Mouse (Mus musculus) midbrain, embryonic 15.5 days (tissue): ENCODE data around the gene Sinhcaf. TPM values are rescaled to one million over a fixed set of nuclear protein-coding genes. Genes with fewer than 3 reads are reported as not detected.

Experiments
- ATAC-seq: fragments of 200-750 bp; cut with Nextera tagmentation; replicated peaks from 2 replicates; pipeline ENCODE4 v1.8.0; 2017; ENCODE audit warnings: moderate TSS enrichment
- H3K27ac ChIP-seq: fragments of 300-500 bp; sonication (generic); 2 replicates; pipeline ENCODE4 v1.5.1; 2015; ENCODE audit warnings: mild to moderate bottlenecking, inconsistent platforms
- H3K27me3 ChIP-seq: fragments of 300-500 bp; sonication (generic); replicated peaks from 2 replicates; pipeline ENCODE4 v1.6.1; 2015; ENCODE audit warnings: inconsistent platforms
- H3K36me3 ChIP-seq: fragments of 300-500 bp; sonication (generic); replicated peaks from 2 replicates; pipeline ENCODE4 v1.6.1; 2015; ENCODE audit warnings: inconsistent platforms
- H3K4me1 ChIP-seq: fragments of 300-500 bp; sonication (generic); 2 replicates; pipeline ENCODE4 v1.6.1; 2015; ENCODE audit warnings: inconsistent platforms
- H3K4me2 ChIP-seq: fragments of 300-500 bp; sonication (generic); 2 replicates; pipeline ENCODE4 v1.6.1; 2015; ENCODE audit warnings: inconsistent platforms, mild to moderate bottlenecking, moderate library complexity
- H3K4me3 ChIP-seq: fragments of 300-500 bp; sonication (generic); 2 replicates; pipeline ENCODE4 v1.5.1; 2015; ENCODE audit warnings: mild to moderate bottlenecking, inconsistent platforms
- H3K9ac ChIP-seq: fragments of 300-500 bp; sonication (generic); 2 replicates; pipeline ENCODE4 v1.6.1; 2015; ENCODE audit warnings: mild to moderate bottlenecking, inconsistent platforms
- H3K9me3 ChIP-seq: fragments of 300-500 bp; sonication (generic); 2 replicates; pipeline ENCODE4 v1.6.1; 2016; ENCODE audit warnings: inconsistent platforms
- WGBS: fragments of 180-500 bp; shearing (Covaris S2); methylation state at CpG from one replicate; pipeline ENCODE4 v1.1.7; 2015; ENCODE audit warnings: mixed read lengths; 5-methylcytosine and 5-hydroxymethylcytosine counted together
- polyA plus RNA-seq: library from polyadenylated mRNA; unstranded; fragments of >200 nt; fragmentation: Nextera tagmentation; extraction: Ambion mirVana; gene quantifications from 2 replicates; pipeline ENCODE4 v1.2.1, GENCODE M21; 2015

Sinhcaf gene
- polyA plus RNA-seq, 1 experiment from 2014 or later: 52.1 TPM

DNA sequence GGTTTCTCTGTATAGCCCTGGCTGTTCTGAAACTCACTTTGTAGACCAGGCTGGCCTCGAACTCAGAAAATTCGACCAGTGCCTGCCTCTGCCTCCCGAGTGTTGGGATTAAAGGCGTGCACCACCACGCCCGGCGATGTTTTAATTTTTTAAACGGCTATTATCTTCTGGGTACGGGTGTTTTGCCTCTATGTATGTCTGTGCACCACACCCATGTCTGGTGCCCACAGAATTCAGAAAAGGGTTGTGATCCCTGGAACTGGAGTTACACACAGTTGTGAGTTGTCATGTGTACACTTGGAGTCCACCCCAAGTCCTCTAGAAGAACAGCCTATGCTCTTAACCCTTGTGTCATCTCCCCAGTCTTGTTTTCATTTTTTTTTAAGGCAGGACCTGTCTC lies 39.3 kb downstream of the Sinhcaf start:
- Histone ChIP-seq H3K9ac (no peak overlapping the region), H3K4me3 (no peak overlapping the region), H3K4me1 (no peaks in the 10 kb centered on the region), H3K9me3 (no peaks in the 10 kb centered on the region), H3K36me3 (no peaks in the 10 kb centered on the region), H3K4me2 (no peak overlapping the region), H3K27me3 (no peaks in the 10 kb centered on the region), H3K27ac (no peak overlapping the region)
- no peak for ATAC-seq
- WGBS: 95% methylated on average over 9 of the region's 9 CpGs

DNA sequence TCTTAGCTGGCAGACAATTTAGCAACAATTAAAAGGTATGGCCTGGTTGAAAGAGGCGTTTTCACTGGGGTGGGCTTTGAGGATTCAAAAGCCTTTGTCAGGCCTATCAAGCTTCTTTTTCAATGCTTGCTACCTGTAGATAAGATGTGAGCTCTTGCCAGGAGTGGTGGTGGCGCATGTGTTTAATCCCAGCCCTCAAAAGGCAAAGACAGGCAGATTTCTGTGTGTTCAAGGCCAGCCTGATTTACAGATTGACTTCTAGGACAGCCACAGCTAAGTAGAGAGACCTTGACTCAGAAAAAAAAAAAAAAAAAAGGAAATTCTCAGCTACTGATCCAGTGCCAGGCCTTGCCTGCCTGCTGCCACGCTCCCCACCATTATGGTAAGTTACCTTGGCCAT lies 43.5 kb downstream of the Sinhcaf start:
- H3K9ac ChIP-seq: no peak overlapping the region
- no peaks in the 10 kb centered on the region for H3K36me3 ChIP-seq
- WGBS: 72% methylated on average over 3 of the region's 3 CpGs
- no peak overlapping the region for H3K27ac ChIP-seq
- no peaks in the 10 kb centered on the region for H3K4me1 ChIP-seq
- no peak for ATAC-seq
- H3K4me3 ChIP-seq: no peak overlapping the region
- no peak overlapping the region for H3K4me2 ChIP-seq
- H3K27me3 ChIP-seq: no peaks in the 10 kb centered on the region
- H3K9me3 ChIP-seq: no peaks in the 10 kb centered on the region

DNA sequence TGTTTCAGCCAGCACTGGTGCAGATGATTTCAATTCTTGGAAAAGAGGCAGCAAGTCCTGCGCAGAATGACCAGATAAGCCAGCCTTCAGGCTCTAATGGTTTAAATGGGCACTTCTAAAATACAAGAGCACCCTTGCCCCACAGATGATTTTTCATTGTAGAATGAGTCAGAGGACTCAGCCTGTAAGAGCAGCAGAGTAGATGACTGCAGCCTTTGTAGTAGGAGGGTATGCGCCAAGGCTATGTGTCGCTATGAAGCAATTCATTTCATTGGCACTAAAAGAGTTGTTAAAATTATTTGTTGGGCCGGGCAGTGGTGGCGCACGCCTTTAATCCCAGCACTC lies 49.8 kb downstream of the Sinhcaf start:
- Histone ChIP-seq H3K4me2 (peak overlapping the region; percentile 82), H3K4me3 (peak overlapping the region; percentile 74), H3K36me3 (no peaks in the 10 kb centered on the region), H3K27me3 (no peaks in the 10 kb centered on the region), H3K4me1 (peaks cover 10% of the 10 kb centered on the region), H3K27ac (peak overlapping the region; percentile 92), H3K9ac (peak overlapping the region; percentile 74), H3K9me3 (no peaks in the 10 kb centered on the region)
- ATAC-seq: peak; percentile 61
- 52% methylated on average over 6 of the region's 6 CpGs for WGBS

DNA sequence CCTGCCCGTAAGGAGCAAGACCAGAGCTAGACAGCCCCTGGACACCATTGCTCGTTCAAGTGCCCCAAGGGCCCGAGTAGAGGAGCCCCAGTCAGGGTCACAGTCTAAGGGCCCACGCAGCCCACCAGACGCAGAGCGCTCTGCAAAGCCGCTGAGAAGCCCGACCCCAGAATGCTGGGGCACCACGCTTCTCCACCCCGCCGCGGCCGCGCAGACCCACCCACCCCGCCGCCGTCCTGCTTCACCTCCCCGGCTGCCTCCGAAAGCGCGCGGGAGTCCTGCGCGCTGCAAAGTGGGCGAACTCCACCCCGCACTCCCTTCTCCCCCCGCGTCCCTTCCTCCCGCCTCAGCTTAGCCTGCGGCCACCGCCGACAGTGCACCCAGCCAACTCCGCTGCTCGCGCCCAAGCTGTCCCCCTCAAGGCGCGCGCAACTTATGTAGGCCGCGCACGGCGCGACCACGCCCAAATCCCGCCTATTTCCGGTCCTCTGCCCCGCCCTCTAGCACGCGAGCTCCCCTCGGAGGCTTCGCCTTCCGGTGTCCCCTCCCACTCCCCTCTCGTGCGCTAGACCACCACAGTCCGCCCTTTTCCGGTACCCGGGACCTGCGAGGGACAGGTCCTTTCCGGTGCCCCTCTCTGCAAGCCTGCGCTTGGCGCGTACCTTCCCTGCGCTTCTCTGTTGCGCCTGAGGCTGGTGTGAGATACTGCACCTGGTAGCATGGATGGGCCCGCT lies 50.3 kb downstream of the Sinhcaf start, which contains the start of gene Caprin2:
TSS of gene Caprin2 (minus strand) at position 465 of the 734 bp plus-strand sequence.
- peak within 1 kb of the TSS; percentile 74 for H3K9ac ChIP-seq
- H3K4me2 ChIP-seq: peak within 1 kb of the TSS; percentile 82
- no peaks in the 10 kb centered on the region for H3K9me3 ChIP-seq
- peaks cover 10% of the 10 kb centered on the region for H3K4me1 ChIP-seq
- WGBS: under 1% methylated on average over 63 of the region's 65 CpGs
- no peaks in the 10 kb centered on the region for H3K27me3 ChIP-seq
- peak within 1 kb of the TSS; percentile 74 for H3K4me3 ChIP-seq
- H3K27ac ChIP-seq: peak within 1 kb of the TSS; percentile 92
- H3K36me3 ChIP-seq: no peaks in the 10 kb centered on the region
- peak; percentile 99 for ATAC-seq

DNA sequence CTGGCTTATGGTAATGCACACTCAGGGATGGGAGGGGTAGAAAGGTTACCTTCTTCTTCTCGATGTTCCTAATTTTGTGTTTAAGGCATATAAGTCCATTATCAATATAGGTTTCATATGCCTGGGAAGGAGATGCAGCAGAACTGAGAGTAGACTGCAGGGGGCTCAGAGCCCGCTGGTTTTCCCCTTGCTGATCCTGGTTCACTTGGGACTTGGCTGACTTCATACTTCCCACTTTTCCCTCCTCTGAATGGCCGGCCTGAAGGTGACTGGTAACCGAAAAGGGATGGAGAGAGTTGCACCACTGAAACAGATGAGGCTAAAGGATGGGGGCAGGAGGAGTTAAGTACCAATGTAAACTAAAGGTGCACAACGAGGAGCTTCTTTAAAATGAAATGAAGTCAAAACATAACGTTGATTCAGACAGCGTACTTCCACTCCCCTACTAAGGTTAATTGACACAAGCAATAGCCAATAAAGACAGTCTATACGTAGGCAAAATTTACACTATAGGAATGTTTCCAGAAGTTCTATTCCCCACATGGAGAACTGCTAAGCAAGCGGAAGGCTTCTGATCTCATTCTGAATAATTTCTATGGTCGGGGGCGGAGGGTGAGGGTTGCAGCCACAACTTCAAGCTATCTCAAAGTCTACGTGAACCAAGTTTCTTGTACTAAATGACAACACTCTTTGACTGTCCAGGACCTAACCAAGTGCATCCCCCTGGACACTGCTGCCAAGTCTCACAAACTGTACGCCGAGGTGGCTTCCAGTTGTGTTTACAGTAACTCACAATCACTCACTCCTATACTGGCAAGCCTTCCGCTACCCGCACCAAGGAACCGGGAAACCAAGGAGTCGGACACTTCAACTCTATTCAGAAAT lies 51.1 kb downstream of the Sinhcaf start:
- H3K4me3 ChIP-seq: peak overlapping the region; percentile 74
- H3K4me2 ChIP-seq: peak overlapping the region; percentile 82
- peak overlapping the region; percentile 74 for H3K9ac ChIP-seq
- H3K36me3 ChIP-seq: no peaks in the 10 kb centered on the region
- 16% methylated on average over 18 of the region's 18 CpGs for WGBS
- H3K4me1 ChIP-seq: peaks cover 10% of the 10 kb centered on the region
- H3K9me3 ChIP-seq: no peaks in the 10 kb centered on the region
- peak overlapping the region; percentile 92 for H3K27ac ChIP-seq
- H3K27me3 ChIP-seq: no peaks in the 10 kb centered on the region
- ATAC-seq: no peak; the same call in 1 of the 2 replicates

DNA sequence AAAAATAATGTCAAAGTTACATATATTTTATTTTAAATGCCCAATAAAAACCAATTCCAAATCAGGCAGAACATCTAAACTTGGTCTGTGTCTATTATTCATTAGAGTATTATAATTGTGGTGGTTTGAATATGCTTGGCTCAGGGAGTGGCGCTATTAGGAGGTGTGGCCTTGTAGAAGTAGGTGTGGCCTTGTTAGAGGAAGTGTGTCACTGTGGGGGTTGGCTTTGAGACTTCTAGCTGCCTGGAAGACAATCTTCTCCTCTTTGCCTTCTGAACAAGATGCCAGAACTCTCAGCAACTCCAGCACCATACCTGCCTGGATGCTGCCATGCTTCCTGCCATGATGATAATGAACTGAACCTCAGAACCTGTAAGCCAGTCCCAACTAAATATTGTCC lies 72.4 kb downstream of the Sinhcaf start:
- no peaks in the 10 kb centered on the region for H3K9me3 ChIP-seq
- H3K4me1 ChIP-seq: no peaks in the 10 kb centered on the region
- H3K4me3 ChIP-seq: no peak overlapping the region
- no peaks in the 10 kb centered on the region for H3K27me3 ChIP-seq
- H3K9ac ChIP-seq: no peak overlapping the region
- no peak overlapping the region for H3K4me2 ChIP-seq
- H3K27ac ChIP-seq: no peak overlapping the region
- no peak for ATAC-seq
- 87% methylated on average over 1 of the region's 1 CpGs for WGBS
- no peaks in the 10 kb centered on the region for H3K36me3 ChIP-seq

Other genes with a start within 250 kb of the Sinhcaf start
- 17.7 and 18.3 TPM in 2 replicates for gene Ipo8, start 115.0 kb downstream of the Sinhcaf start, polyA plus RNA-seq
- gene Caprin2, start 50.2 kb downstream of the Sinhcaf start, polyA plus RNA-seq: 11.0 and 14.2 TPM in 2 replicates
- 13.8 and 16.3 TPM in 2 replicates for gene Dennd5b, start 155.2 kb upstream of the Sinhcaf start, polyA plus RNA-seq
- gene Gm10203, start 183.7 kb upstream of the Sinhcaf start, polyA plus RNA-seq: not detected in 2 replicates
- gene Etfbkmt, start 193.4 kb upstream of the Sinhcaf start, polyA plus RNA-seq: 6.8 and 9.8 TPM in 2 replicates
- gene Amn1, start 242.2 kb upstream of the Sinhcaf start, polyA plus RNA-seq: 104 and 105 TPM in 2 replicates